Mouse (Mus musculus): ENCODE measurements around the gene Parp3.

DNA sequence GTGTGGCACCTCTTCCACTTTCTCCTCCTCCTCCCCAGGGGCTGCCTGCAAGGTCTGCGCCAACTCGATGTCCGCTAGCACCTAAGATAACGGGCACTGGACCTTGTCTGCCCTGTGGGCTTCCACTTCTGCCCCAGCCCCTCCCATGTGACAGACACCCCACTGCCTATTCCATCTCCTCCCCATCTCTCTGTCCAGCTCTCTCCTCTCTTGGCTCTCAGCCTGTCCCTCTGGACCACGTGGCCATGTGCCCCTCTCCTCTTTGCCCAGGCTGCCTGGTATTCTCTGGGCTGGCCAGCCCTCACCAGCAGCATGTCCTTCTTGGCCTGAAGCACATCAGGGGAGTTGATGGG lies 3.0 kb downstream of the Parp3 start:
- TF ChIP-seq GATA1 (IDR thresholded peaks at IDR 0.05; ENCODE audit: borderline replicate concordance, low read length) = no peak
- TF ChIP-seq FLI1 (IDR thresholded peaks at IDR 0.05; ENCODE audit: low read length) = no peak
